Mouse (Mus musculus): ENCODE results near the gene Lamb1. TPM values are rescaled to one million over a fixed set of nuclear protein-coding genes. Genes with fewer than 3 reads are reported as not detected.

Lamb1 gene
- polyA plus RNA-seq, 1 experiment from 2014 or later: 115 TPM

- WGBS: 92% methylated on average over 8 of the region's 8 CpGs
- Histone ChIP-seq H3K4me2 (ENCODE audit: low read length) (no peak overlapping the region), H3K27ac (no peak overlapping the region), H3K27me3 (ENCODE audit: insufficient read depth, low read length) (no peaks in the 10 kb centered on the region), H3K4me3 (replicated peaks; ENCODE audit: low read depth, low read length) (no peak overlapping the region), H3K9ac (ENCODE audit: low read depth, low read length) (no peak overlapping the region), H3K9me3 (replicated peaks; ENCODE audit: low read length) (no peaks in the 10 kb centered on the region), H3K36me3 (ENCODE audit: insufficient read depth, low read length) (peaks cover 97% of the 10 kb centered on the region), H3K4me1 (replicated peaks; ENCODE audit: insufficient read depth, low read length) (no peaks in the 10 kb centered on the region)
- TF ChIP-seq CTCF (IDR thresholded peaks at IDR 0.05; ENCODE audit: low read depth): no peak
- ATAC-seq (replicated peaks; ENCODE audit: low FRiP score, low read depth) (0 out of 2 replicates have a peak, but pooled peaks have one; percentile 11), DNase-seq (ENCODE audit: low spot score) (no peak)
Measured at GRCm38 (mm10) chr12:31307756-31308155, 42.7 kb downstream of the Lamb1 start.

GRCm38 (mm10) chr12:31310687-31311086 is 45.7 kb downstream of the Lamb1 start:
- Histone ChIP-seq H3K9ac (ENCODE audit: low read depth, low read length) (no peak overlapping the region), H3K27ac (no peak overlapping the region), H3K4me2 (ENCODE audit: low read length) (no peak overlapping the region), H3K4me1 (replicated peaks; ENCODE audit: insufficient read depth, low read length) (no peaks in the 10 kb centered on the region), H3K4me3 (replicated peaks; ENCODE audit: low read depth, low read length) (no peak overlapping the region), H3K9me3 (replicated peaks; ENCODE audit: low read length) (no peaks in the 10 kb centered on the region), H3K27me3 (ENCODE audit: insufficient read depth, low read length) (no peaks in the 10 kb centered on the region), H3K36me3 (ENCODE audit: insufficient read depth, low read length) (peaks cover 90% of the 10 kb centered on the region)
- DNase-seq (ENCODE audit: low spot score) (no peak), ATAC-seq (replicated peaks; ENCODE audit: low FRiP score, low read depth) (no peak)
- 87% methylated on average over 9 of the region's 9 CpGs for WGBS
- TF ChIP-seq CTCF (IDR thresholded peaks at IDR 0.05; ENCODE audit: low read depth): no peak

DNA sequence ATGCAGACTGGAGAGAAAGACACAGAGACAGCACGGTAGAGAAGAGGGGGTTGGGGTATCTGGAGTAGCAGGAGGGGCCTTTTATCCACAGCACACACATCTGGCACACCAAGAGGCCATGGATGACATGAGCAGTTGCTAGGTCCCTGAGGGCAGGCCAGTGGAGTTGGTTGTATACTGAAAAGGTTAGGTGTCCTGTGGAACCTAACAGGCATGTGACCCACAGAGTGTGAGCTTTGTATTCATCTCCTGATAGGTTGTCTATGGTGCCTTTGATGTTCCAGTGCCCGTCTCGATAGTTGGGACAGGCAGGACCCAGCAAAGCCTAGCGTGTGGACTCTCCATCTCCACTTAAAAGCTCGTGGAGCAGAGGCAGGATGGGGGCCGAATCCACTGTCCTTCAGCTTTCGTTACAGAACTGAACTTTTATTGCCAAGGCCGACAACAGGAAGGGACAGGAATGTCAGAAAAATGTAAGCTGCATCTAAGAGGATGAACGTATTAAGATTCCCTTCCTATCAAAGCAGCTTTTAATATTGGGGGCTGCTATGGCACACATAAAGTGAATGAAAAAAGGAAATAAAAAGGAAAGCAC is 46.7 kb downstream of the Lamb1 start:
- Histone ChIP-seq H3K36me3 (ENCODE audit: insufficient read depth, low read length) (peaks cover 84% of the 10 kb centered on the region), H3K4me3 (replicated peaks; ENCODE audit: low read depth, low read length) (no peak overlapping the region), H3K27me3 (ENCODE audit: insufficient read depth, low read length) (no peaks in the 10 kb centered on the region), H3K4me1 (replicated peaks; ENCODE audit: insufficient read depth, low read length) (no peaks in the 10 kb centered on the region), H3K9me3 (replicated peaks; ENCODE audit: low read length) (no peaks in the 10 kb centered on the region), H3K9ac (ENCODE audit: low read depth, low read length) (no peak overlapping the region), H3K4me2 (ENCODE audit: low read length) (no peak overlapping the region), H3K27ac (no peak overlapping the region)
- DNase-seq (ENCODE audit: low spot score) (no peak), ATAC-seq (replicated peaks; ENCODE audit: low FRiP score, low read depth) (no peak)
- 86% methylated on average over 9 of the region's 9 CpGs for WGBS
- no peak for TF ChIP-seq CTCF (IDR thresholded peaks at IDR 0.05; ENCODE audit: low read depth)

GRCm38 (mm10) chr12:31312281-31312680 is 47.2 kb downstream of the Lamb1 start:
- DNase-seq (ENCODE audit: low spot score) (no peak), ATAC-seq (replicated peaks; ENCODE audit: low FRiP score, low read depth) (no peak)
- H3K4me2 ChIP-seq (ENCODE audit: low read length): no peak overlapping the region
- no peaks in the 10 kb centered on the region for H3K27me3 ChIP-seq (ENCODE audit: insufficient read depth, low read length)
- TF ChIP-seq CTCF (IDR thresholded peaks at IDR 0.05; ENCODE audit: low read depth): no peak
- H3K9ac ChIP-seq (ENCODE audit: low read depth, low read length): no peak overlapping the region
- WGBS: 89% methylated on average over 5 of the region's 5 CpGs
- no peaks in the 10 kb centered on the region for H3K4me1 ChIP-seq (replicated peaks; ENCODE audit: insufficient read depth, low read length)
- H3K4me3 ChIP-seq (replicated peaks; ENCODE audit: low read depth, low read length): no peak overlapping the region
- H3K27ac ChIP-seq: no peak overlapping the region
- H3K36me3 ChIP-seq (ENCODE audit: insufficient read depth, low read length): peaks cover 83% of the 10 kb centered on the region
- no peaks in the 10 kb centered on the region for H3K9me3 ChIP-seq (replicated peaks; ENCODE audit: low read length)

- no peak for DNase-seq (ENCODE audit: low spot score)
- Histone ChIP-seq H3K9me3 (replicated peaks; ENCODE audit: low read length) (no peaks in the 10 kb centered on the region), H3K27me3 (ENCODE audit: insufficient read depth, low read length) (no peaks in the 10 kb centered on the region), H3K4me2 (ENCODE audit: low read length) (no peak overlapping the region), H3K27ac (no peak overlapping the region), H3K4me3 (replicated peaks; ENCODE audit: low read depth, low read length) (no peak overlapping the region), H3K4me1 (replicated peaks; ENCODE audit: insufficient read depth, low read length) (no peaks in the 10 kb centered on the region), H3K36me3 (ENCODE audit: insufficient read depth, low read length) (peaks cover 82% of the 10 kb centered on the region), H3K9ac (ENCODE audit: low read depth, low read length) (no peak overlapping the region)
- ATAC-seq (replicated peaks; ENCODE audit: low FRiP score, low read depth): no peak
- 99% methylated on average over 4 of the region's 4 CpGs for WGBS
- TF ChIP-seq CTCF (IDR thresholded peaks at IDR 0.05; ENCODE audit: low read depth): no peak
Measured at GRCm38 (mm10) chr12:31313136-31313535, 48.1 kb downstream of the Lamb1 start.

DNA sequence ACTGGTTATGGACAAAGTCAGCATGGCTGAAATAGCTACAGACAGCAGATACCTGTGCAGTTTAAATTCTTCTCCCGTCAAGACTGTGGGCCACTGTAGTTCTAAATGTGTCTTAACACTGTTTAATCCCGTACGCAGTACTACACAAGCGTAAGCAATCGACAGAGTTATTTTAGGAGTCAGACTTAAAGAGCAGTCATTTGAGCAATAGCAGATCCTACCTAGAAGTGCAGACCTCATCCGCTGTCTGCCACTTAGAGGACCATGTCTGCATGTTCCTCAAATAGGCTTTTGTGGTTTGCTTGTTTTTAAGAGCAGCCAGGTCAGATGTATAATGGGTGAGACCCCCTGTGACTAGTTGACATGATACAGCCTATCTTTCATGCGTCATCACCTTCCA is 49.3 kb downstream of the Lamb1 start:
- WGBS: 97% methylated on average over 7 of the region's 7 CpGs
- Histone ChIP-seq H3K4me3 (replicated peaks; ENCODE audit: low read depth, low read length) (no peak overlapping the region), H3K9me3 (replicated peaks; ENCODE audit: low read length) (no peaks in the 10 kb centered on the region), H3K4me1 (replicated peaks; ENCODE audit: insufficient read depth, low read length) (no peaks in the 10 kb centered on the region), H3K9ac (ENCODE audit: low read depth, low read length) (no peak overlapping the region), H3K27me3 (ENCODE audit: insufficient read depth, low read length) (no peaks in the 10 kb centered on the region), H3K4me2 (ENCODE audit: low read length) (no peak overlapping the region), H3K36me3 (ENCODE audit: insufficient read depth, low read length) (peaks cover 80% of the 10 kb centered on the region), H3K27ac (no peak overlapping the region)
- no peak for TF ChIP-seq CTCF (IDR thresholded peaks at IDR 0.05; ENCODE audit: low read depth)
- no peak for ATAC-seq (replicated peaks; ENCODE audit: low FRiP score, low read depth)
- no peak for DNase-seq (ENCODE audit: low spot score)

DNA sequence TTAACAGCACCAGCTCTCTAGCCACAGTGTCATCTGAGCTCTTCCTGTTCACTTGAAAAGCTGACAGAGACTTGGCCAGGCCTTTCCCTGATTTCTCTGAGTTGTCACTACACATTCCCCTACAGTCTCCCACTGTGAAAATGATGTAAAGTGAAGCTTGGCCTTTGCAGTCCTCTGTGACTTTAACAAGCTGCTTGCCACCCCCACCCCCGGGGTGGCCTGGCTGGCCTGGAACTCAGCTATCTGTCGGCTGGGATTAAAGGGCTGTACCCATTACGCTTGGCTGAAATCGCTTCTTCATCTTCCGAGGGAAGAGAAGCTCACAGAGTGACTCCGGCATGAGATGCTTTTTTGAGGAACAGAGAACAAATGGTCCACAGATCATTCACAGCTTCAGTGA is 50.9 kb downstream of the Lamb1 start:
- H3K4me1 ChIP-seq (replicated peaks; ENCODE audit: insufficient read depth, low read length): no peaks in the 10 kb centered on the region
- WGBS: 73% methylated on average over 6 of the region's 6 CpGs
- H3K4me3 ChIP-seq (replicated peaks; ENCODE audit: low read depth, low read length): no peak overlapping the region
- ATAC-seq (replicated peaks; ENCODE audit: low FRiP score, low read depth) (no peak), DNase-seq (ENCODE audit: low spot score) (no peak)
- H3K9me3 ChIP-seq (replicated peaks; ENCODE audit: low read length): no peaks in the 10 kb centered on the region
- no peak for TF ChIP-seq CTCF (IDR thresholded peaks at IDR 0.05; ENCODE audit: low read depth)
- H3K4me2 ChIP-seq (ENCODE audit: low read length): no peak overlapping the region
- no peak overlapping the region for H3K9ac ChIP-seq (ENCODE audit: low read depth, low read length)
- H3K27me3 ChIP-seq (ENCODE audit: insufficient read depth, low read length): no peaks in the 10 kb centered on the region
- no peak overlapping the region for H3K27ac ChIP-seq
- H3K36me3 ChIP-seq (ENCODE audit: insufficient read depth, low read length): peaks cover 76% of the 10 kb centered on the region
